9 mouse cellular contexts compared by ENCODE assay signal in the genomic region with DNA sequence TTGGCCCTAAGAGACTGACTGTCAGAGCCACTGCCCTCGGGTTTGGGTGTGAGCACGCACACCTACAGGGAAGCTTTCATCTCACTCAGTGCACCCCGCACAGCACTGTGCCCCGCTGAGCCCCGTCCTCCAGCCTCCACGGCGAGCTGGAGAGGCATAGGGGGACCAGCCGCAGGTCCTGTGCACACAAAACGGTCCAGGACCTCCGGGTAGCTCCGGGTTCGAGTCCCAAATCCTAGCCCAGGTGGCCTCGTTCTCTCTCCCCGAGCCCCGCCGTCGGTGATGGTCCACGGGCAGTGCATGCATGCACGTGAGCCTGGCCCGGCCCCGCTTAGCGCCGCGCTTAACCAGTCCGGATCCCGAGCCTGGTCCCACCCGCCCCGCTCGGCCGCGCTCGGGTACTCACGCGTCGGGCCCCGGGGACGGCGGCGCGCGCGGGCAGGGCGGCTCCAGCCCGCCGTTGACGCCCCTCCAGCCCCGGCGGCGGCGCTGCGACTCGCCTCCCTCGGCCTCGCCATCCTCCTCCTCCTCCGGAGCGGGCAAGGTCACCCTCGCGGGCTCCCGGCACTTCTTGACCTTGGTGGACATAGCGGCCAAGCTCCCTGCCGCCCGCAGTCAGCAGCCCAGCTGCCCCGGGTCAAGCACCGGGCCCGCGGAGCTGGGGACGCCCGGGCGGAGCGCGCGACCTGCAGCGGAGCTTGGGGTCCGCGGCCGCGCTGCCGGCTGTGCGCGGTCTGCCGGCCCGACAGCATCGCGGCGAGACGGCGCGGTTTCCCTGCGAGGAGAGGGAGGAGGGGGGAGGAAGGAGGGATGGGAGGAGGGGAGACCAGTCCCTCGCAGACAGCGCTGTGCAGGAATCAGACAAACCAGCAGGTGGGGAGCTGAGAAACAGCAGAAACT. TPM values are rescaled to one million over a fixed set of nuclear protein-coding genes. Genes with fewer than 3 reads are reported as not detected.
DNase-seq lines count a peak whose midpoint lies in the region; ATAC-seq lines count a peak whose summit lies in the region.
"Had no signal": no experiment of that assay in that cellular context is flagged by ENCODE, and none has a peak within 500 bp of the region (broad histone marks: within the 10 kb centered on the region; RNA-seq: fewer than 3 reads in every experiment).

A gene (minus strand): TSS at position 776 of the 900 bp plus-strand sequence.

- DNase-seq in CD4-positive, CD25-positive, alpha-beta regulatory T cell, adult 2 months (ENCODE audit: low read depth, low spot score) = peak; percentile 20
- peak; percentile 69 to 73 for DNase-seq in cerebellum, postnatal 10 days
- DNase-seq in frontal cortex, postnatal 14 days (ENCODE audit: low spot score in 2 of 2) = peak; percentile 15 to 25
- DNase-seq in left cerebral cortex, postnatal 25 days (ENCODE audit: low spot score in 2 of 2) = peak; percentile 44 to 56

- H3K4me1 ChIP-seq in hindbrain, embryonic 16.5 days (ENCODE audit: control insufficient read depth, insufficient read depth, low read depth, low read length) = peaks cover 9% of the 10 kb centered on the region; the same call in 1 of the 2 replicates
- peaks cover 11% of the 10 kb centered on the region; the same call in 1 of the 2 replicates for H3K4me1 ChIP-seq in midbrain, embryonic 12.5 days
- H3K4me1 ChIP-seq in stomach, embryonic 16.5 days (ENCODE audit: control insufficient read depth, insufficient read depth, low read length) = peaks cover 7% of the 10 kb centered on the region; the same call in 1 of the 2 replicates

- peak within 1 kb of the TSS; percentile 82 for H3K9ac ChIP-seq in hindbrain, embryonic 16.5 days (ENCODE audit: low read depth, low read length)
- H3K9ac ChIP-seq in midbrain, embryonic 12.5 days (replicated peaks) = peak within 1 kb of the TSS; percentile 75
- H3K9ac ChIP-seq in stomach, embryonic 16.5 days (ENCODE audit: low read length) = peak within 1 kb of the TSS; percentile 75

- ATAC-seq in CD4-positive, CD25-positive, alpha-beta regulatory T cell, adult 4 months = no peak
- ATAC-seq in hindbrain, embryonic 16.5 days = peak; percentile 95
- peak; percentile 93 for ATAC-seq in midbrain, embryonic 12.5 days (ENCODE audit: low FRiP score, low read depth)
- peak; percentile 80; the same call in 1 of the 2 replicates for ATAC-seq in stomach, embryonic 16.5 days (ENCODE audit: insufficient read depth, low FRiP score)

- peak within 1 kb of the TSS; percentile 74 for H3K4me2 ChIP-seq in hindbrain, embryonic 16.5 days (ENCODE audit: low read length)
- peak within 1 kb of the TSS; percentile 72 for H3K4me2 ChIP-seq in midbrain, embryonic 12.5 days (replicated peaks)
- peak within 1 kb of the TSS; percentile 91 for H3K4me2 ChIP-seq in stomach, embryonic 16.5 days (ENCODE audit: low read depth, low read length)

- peak within 1 kb of the TSS; percentile 78 for H3K4me3 ChIP-seq in hindbrain, embryonic 16.5 days (ENCODE audit: low read length)
- peak within 1 kb of the TSS; percentile 72 for H3K4me3 ChIP-seq in midbrain, embryonic 12.5 days
- H3K4me3 ChIP-seq in stomach, embryonic 16.5 days (replicated peaks; ENCODE audit: low read length) = peak within 1 kb of the TSS; percentile 67
- H3K4me3 ChIP-seq: myocyte had no signal

- no peaks in the 10 kb centered on the region for H3K36me3 ChIP-seq in hindbrain, embryonic 16.5 days (ENCODE audit: control insufficient read depth, insufficient read depth, low read length)
- H3K36me3 ChIP-seq in midbrain, embryonic 12.5 days = no peaks in the 10 kb centered on the region
- H3K36me3 ChIP-seq in stomach, embryonic 16.5 days (ENCODE audit: control insufficient read depth, insufficient read depth, low read length) = no peaks in the 10 kb centered on the region

- H3K27ac ChIP-seq in hindbrain, embryonic 16.5 days (ENCODE audit: low read depth, low read length) = peak within 1 kb of the TSS; percentile 75
- H3K27ac ChIP-seq in midbrain, embryonic 12.5 days (replicated peaks) = peak within 1 kb of the TSS; percentile 25; the same call in 1 of the 2 replicates
- peak within 1 kb of the TSS; percentile 14; the same call in 1 of the 2 replicates for H3K27ac ChIP-seq in stomach, embryonic 16.5 days (ENCODE audit: low read length)

- no peaks in the 10 kb centered on the region for H3K9me3 ChIP-seq in hindbrain, embryonic 16.5 days (ENCODE audit: control insufficient read depth, low read length)
- H3K9me3 ChIP-seq in midbrain, embryonic 12.5 days = no peaks in the 10 kb centered on the region
- no peaks in the 10 kb centered on the region for H3K9me3 ChIP-seq in stomach, embryonic 16.5 days (replicated peaks; ENCODE audit: control insufficient read depth, low read length)

- intact Hi-C loops in left cerebral cortex, postnatal 25 days (cut with DNase I) = loop anchor here (5.0 kb wide), 2 partner anchors 43 to 153 kb away; no protein-coding TSS in a partner anchor

- no peaks in the 10 kb centered on the region for H3K27me3 ChIP-seq in hindbrain, embryonic 16.5 days (replicated peaks; ENCODE audit: control insufficient read depth, insufficient read depth, low read length)
- H3K27me3 ChIP-seq in midbrain, embryonic 12.5 days = peaks cover 29% of the 10 kb centered on the region
- peaks cover 10% of the 10 kb centered on the region for H3K27me3 ChIP-seq in stomach, embryonic 16.5 days (ENCODE audit: control insufficient read depth, insufficient read depth, low read length)

- under 1% methylated on average over 77 of the region's 91 CpGs for WGBS in hindbrain, embryonic 16.5 days
- WGBS in midbrain, embryonic 12.5 days = 1% methylated on average over 75 of the region's 91 CpGs
- WGBS in stomach, embryonic 16.5 days = under 1% methylated on average over 90 of the region's 91 CpGs

RNA-seq across cellular contexts. Expression of the gene that starts here (rescaled TPM):
- not detected for polyA plus RNA-seq in CD4-positive, CD25-positive, alpha-beta regulatory T cell, adult 4 months (2017; shearing (Covaris generic))
- polyA plus RNA-seq in hindbrain, embryonic 16.5 days (2015; fragmentation: Nextera tagmentation; extraction: Ambion mirVana) = 11.3 and 14.6 TPM in 2 replicates
- 10 to 100 TPM; 19.8 to 23.0 TPM for total RNA-seq in left cerebral cortex, postnatal 25 days (2021)
- 4.9 and 6.3 TPM in 2 replicates for polyA plus RNA-seq in midbrain, embryonic 12.5 days (2016; fragmentation: Nextera tagmentation; extraction: Ambion mirVana)
- 3.0 and 4.4 TPM in 2 replicates for polyA plus RNA-seq in stomach, embryonic 16.5 days (2015; fragmentation: Nextera tagmentation; extraction: Ambion mirVana)
- polyA plus RNA-seq: myocyte had no signal

Comparison
In these comparisons a context has a peak if more than half of its experiments do, and no peak if none do; other contexts are left out.
1. DNase-seq: peak in every context shown above with its lines; median percentile 71 in cerebellum, postnatal 10 days; 50 in left cerebral cortex, postnatal 25 days; 20 in CD4-positive, CD25-positive, alpha-beta regulatory T cell, adult 2 months; 20 in frontal cortex, postnatal 14 days.
2. H3K27ac ChIP-seq: peak in every context shown above with its lines; median percentile 75 in hindbrain, embryonic 16.5 days; 25 in midbrain, embryonic 12.5 days; 14 in stomach, embryonic 16.5 days.